Mouse (Mus musculus): ENCODE measurements around the gene Cdhr4.

- TF ChIP-seq POLR2A (IDR thresholded peaks at IDR 0.05; ENCODE audit: borderline replicate concordance, low read depth, low read length) (no peak), CTCF (IDR thresholded peaks at IDR 0.05; ENCODE audit: low read depth, low read length) (no peak)
These were observed 32.4 kb upstream of the Cdhr4 start for GRCm38 (mm10) chr9:107959896-107960295.

Data from bone marrow macrophage, adult 2 months (primary cell).